Mouse (Mus musculus) embryonic fibroblast, embryonic 13.5 days (primary cell): ENCODE measurements at regions not wholly inside any gene's neighbourhood (a gene's known extent, or its start where the extent isn't known, plus 50 kb on each side); places are given as distances from the start of the nearest gene placed in this dataset.

Experiments used
- CTCF ChIP-seq: IDR thresholded peaks from 2 replicates; pipeline ENCODE4 v1.5.1; 2011; ENCODE audit warnings: mild to moderate bottlenecking, control low read depth, low read length, moderate library complexity, borderline replicate concordance; ENCODE audit not compliant: insufficient read depth
- POLR2A ChIP-seq: IDR thresholded peaks from 2 replicates; pipeline ENCODE4 v1.6.1; 2011; ENCODE audit warnings: low read depth, mild to moderate bottlenecking, control low read depth, low read length, moderate library complexity

DNA sequence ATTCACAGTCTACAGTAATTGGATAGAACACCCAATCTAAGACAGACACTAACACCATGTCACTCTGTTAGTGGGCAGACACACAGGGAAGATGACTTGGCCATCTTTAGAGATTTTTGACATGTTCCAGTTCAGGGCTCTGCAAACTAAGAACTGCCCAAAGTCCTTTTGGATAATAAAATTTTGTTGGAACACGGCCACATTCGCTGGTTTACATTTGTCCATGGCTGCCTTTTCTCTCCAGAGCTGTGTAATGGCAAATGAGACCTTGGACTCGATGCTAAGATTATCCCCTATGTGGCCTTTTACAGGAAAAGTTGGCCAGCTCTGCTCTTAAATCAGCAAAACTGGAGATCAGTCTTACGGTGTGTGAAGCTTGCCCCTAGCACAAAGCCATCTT is 173.3 kb upstream of the Usp24 start:
- TF ChIP-seq POLR2A: no peak
- TF ChIP-seq CTCF: no peak
